Mouse (Mus musculus) bone marrow macrophage, adult 2 months (primary cell): ENCODE measurements around the gene Gna13. TPM values are rescaled to one million over a fixed set of nuclear protein-coding genes. Genes with fewer than 3 reads are reported as not detected.
A peak's percentile ranks its signal among the peaks of the same experiment; 100 is the strongest.

Experiments
- H3K27ac ChIP-seq: 2 replicates; pipeline ENCODE4 v1.5.1; 2012; ENCODE audit warnings: low read depth, low read length; ENCODE audit not compliant: insufficient read depth
- H3K4me1 ChIP-seq: 2 replicates; pipeline ENCODE4 v1.6.1; 2012; ENCODE audit warnings: low read length; ENCODE audit not compliant: control insufficient read depth, insufficient read depth
- H3K4me3 ChIP-seq: 2 replicates; pipeline ENCODE4 v1.5.1; 2012; ENCODE audit warnings: mild to moderate bottlenecking, low read length, moderate library complexity; ENCODE audit not compliant: insufficient read depth
- CTCF ChIP-seq: IDR thresholded peaks from 2 replicates; pipeline ENCODE4 v1.5.1; 2012; ENCODE audit warnings: low read depth, mild to moderate bottlenecking, low read length, moderate library complexity
- POLR2A ChIP-seq: IDR thresholded peaks from 2 replicates; pipeline ENCODE4 v1.6.1; 2012; ENCODE audit warnings: mild to moderate bottlenecking, low read depth, low read length, borderline replicate concordance
- polyA plus RNA-seq: library from polyadenylated mRNA; stranded (reverse); fragments of >200 nt; gene quantifications from 2 replicates; pipeline ENCODE4 v1.2.4, GENCODE M21; 2012; ENCODE audit not compliant: missing spikeins, insufficient read depth, insufficient read length

Gna13 gene
- polyA plus RNA-seq, 1 experiment = 84.9 TPM

DNA sequence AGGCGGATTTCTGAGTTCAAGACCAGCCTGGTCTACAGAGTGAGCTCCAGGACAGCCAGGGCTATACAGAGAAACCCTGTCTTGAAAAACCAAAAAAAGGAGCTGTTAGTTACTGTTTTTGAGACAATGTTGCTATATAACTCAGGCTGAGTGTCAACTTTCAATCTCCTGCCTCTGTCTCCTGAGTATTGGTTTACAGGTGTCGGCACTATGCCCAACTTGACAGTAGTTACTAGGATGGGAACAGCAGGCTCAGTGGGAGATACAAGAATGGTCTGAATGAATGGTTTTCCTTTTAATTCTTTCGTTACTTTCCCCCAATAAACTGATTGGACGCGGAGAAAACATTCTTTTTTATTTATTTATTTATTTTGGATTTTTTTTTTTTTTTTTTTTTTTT lies 64.7 kb downstream of the Gna13 start:
- H3K27ac ChIP-seq = no peak overlapping the region
- no peak overlapping the region for H3K4me3 ChIP-seq
- H3K4me1 ChIP-seq = peaks cover 18% of the 10 kb centered on the region
- no peak for TF ChIP-seq CTCF
- TF ChIP-seq POLR2A = no peak

DNA sequence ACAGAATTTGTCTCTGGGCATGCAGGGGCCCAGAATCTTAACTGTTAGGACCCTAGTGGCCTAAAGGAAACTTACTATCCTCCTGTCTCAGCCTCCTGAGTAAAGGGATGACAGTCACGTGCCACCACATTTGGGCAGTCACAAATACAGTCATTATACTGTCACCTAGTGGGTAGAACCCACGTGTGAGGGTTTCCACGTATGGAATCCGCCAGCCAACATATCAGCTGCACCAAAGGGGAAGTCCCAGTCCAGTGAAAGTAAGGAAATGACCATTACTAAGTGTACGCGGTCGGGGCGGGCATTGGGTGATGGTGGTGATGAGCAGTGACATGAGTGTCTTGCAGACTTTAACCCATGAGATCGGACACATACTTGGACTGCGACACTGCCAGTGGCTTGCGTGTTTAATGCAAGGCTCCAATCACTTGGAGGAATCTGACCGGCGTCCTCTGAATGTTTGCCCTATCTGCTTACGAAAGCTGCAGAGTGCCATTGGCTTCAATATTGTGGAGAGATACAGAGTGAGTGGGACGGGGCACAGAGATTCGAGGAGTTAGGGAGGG lies 71.7 kb downstream of the Gna13 start:
- no peak overlapping the region for H3K27ac ChIP-seq
- peaks cover 21% of the 10 kb centered on the region for H3K4me1 ChIP-seq
- no peak overlapping the region for H3K4me3 ChIP-seq
- no peak for TF ChIP-seq CTCF

DNA sequence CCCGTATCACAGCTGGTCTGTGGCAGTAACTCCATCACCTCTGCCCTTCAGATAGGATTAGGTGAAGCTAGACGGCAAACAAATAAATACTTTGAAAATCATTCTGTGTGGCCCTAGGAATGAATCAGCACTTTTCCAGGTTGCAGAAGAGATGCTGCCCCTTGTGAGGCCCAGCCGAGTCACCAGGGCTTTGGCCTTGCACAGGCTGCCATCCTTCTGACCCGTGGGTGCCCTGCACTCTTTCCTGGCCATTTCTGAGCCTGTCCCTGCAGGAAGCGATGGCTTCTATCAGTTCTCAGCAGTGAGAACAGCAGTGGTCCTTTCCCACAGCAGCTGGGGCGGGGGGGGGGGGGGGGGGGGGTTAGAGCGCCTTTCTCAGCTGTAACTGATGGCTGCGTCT lies 74.3 kb downstream of the Gna13 start:
- Histone ChIP-seq H3K27ac (no peak overlapping the region), H3K4me3 (no peak overlapping the region), H3K4me1 (peaks cover 25% of the 10 kb centered on the region)
- TF ChIP-seq POLR2A (no peak), CTCF (no peak)

DNA sequence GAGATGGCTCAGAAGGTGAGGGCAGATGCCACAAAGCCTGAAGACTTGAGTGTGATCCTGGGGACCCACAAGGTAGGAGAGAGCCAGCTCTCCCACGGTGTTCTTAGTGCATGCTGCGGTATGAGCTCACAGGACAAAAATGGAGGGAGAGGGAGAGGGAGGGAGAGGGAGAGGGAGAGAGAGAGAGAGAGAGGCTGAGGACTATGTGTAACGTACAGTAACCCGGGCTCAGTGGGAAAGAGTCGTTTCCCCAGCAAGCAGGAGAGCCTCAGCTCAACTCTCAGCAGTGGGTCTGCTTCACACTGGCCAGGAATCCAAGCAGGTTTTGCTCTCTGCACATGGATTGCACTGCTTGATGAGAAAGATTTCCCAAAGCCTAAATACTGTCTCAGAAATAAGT lies 76.6 kb downstream of the Gna13 start:
- no peak for TF ChIP-seq POLR2A
- no peak for TF ChIP-seq CTCF
- H3K4me1 ChIP-seq = peaks cover 12% of the 10 kb centered on the region
- no peak overlapping the region for H3K27ac ChIP-seq
- H3K4me3 ChIP-seq = no peak overlapping the region

DNA sequence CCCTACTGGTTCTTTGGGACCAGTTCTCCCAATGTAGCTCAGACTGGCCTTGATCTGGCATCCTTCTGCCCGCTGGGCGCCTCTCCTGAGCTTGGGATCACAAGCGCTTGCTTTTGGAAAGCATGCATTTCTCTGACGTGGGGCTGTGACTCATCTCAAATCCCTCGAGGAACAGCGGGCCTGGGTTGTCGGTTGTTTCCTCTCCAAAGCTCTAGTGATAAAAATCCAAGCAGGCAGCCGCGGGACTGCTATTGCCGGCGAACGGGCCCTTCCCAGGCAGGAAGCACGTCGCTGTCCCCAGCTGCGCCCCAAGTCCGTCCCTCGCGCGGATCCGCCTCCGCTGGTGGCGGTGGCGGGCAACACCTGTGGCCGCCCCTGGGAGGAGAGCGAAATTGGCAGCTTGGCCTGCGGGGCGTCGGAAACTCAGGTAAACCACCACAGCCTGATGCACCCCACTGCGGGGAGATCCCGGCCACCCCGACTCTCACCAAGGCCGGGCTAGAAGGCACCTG lies 77.3 kb downstream of the Gna13 start:
- Histone ChIP-seq H3K4me1 (peaks cover 6% of the 10 kb centered on the region), H3K4me3 (peak overlapping the region; percentile 77), H3K27ac (peak overlapping the region; percentile 17)
- TF ChIP-seq CTCF (no peak), POLR2A (no peak)

DNA sequence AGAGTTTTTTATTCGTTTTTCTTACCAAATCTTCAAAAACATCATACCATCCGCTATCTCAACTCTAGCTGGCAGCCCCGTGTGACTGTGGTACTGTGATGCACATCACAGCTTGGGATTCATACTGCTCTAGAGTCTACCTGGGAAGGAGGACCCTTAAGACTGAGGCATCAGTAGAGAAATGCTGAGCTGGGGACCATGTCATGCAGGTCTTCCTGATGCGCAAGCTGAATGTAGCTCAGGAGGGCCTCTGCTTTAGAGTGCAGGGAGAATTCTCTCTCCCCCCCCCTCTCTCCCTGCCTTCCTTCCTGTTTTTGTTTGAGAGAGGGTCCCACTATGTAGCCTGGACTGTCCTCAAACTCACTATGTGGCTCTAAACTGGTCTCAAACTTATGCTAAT lies 78.0 kb downstream of the Gna13 start:
- peak overlapping the region; percentile 77 for H3K4me3 ChIP-seq
- no peak overlapping the region for H3K27ac ChIP-seq
- H3K4me1 ChIP-seq = peaks cover 4% of the 10 kb centered on the region; the same call in 1 of the 2 replicates
- TF ChIP-seq CTCF = no peak
- no peak for TF ChIP-seq POLR2A

DNA sequence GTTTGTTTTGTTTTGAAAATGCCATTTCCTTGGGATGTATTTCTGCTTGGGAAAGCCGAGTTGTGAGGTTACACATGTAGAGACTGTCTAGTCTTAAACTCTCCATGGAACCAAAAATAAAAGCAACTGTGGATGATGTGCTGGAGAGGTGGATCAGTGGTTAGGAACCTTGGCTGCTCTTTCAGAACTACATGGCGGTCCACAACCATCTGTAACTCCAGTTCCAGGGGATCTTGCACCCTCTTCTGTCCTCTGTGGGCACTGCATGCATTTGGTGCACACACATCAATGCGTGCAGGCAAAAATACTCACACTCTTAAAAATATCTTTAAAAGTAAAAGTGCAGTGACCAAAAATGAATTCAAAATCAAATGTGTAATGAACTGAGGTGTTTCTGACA lies 78.5 kb downstream of the Gna13 start:
- H3K27ac ChIP-seq = no peak overlapping the region
- peaks cover 4% of the 10 kb centered on the region; the same call in 1 of the 2 replicates for H3K4me1 ChIP-seq
- TF ChIP-seq CTCF (peak; percentile 45), POLR2A (no peak)
- H3K4me3 ChIP-seq = no peak overlapping the region

DNA sequence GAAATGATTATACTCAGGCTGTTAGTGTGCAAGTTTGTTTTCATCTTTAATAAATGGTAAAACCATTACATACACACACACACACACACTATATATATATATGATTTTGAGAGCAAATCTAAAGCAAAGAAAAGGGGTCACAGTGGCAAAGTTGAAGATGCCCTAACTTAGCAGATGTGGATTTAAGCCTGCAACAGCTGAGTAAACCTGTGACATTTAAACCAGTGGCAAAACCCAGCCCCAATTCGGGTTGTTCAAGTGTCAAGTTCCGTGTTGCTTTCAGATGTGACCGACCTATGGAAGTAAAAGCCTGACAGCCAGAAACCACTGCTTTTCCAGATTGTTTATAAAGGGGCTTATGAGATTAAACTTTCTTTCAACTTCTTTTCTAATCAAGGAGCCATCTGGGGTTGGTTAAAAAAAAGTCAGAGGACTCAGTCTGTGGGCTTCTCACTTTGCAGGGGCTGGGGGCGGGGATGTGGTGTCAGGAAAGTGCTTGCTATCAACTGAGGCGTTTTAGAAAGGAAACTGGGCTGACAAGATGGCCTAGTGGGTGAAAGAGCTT lies 79.6 kb downstream of the Gna13 start:
- TF ChIP-seq CTCF = no peak
- no peak for TF ChIP-seq POLR2A
- Histone ChIP-seq H3K27ac (no peak overlapping the region), H3K4me3 (no peak overlapping the region), H3K4me1 (peaks cover 4% of the 10 kb centered on the region; the same call in 1 of the 2 replicates)

DNA sequence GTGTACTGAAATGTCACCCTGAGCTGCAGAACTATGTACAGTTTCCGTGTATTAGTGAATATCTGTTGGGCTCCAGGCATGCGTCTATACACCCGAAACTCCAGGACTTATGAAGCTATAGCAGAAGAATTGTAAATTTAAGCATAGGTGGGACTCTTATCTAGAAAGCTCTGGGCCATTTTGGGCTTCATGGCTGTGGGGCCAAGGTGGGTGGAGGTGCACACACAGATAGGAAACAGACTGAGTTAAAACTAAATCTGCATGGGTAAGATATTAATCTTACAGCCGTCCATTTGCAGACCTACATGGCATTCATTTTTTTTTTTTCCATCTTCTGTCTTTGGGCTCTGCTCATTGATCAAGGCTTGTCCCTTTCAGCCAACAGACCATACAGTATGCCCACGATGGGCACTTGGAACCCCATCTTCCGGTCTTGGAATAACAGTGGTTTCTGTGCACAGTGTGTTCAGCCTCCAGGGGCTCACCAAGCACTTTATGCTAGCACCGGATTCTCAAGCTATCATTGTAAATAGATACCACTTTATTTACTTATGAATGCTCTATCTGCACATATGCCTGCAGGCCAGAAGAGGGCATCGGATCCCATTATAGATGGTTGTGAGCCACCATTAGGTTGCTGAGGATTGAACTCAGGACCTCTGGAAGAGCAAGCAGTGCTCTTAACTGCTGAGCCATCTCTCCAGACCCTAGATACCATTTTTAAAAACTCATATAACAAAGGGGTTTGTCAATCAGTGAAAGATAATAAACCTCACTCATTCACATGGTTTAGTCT lies 81.0 kb downstream of the Gna13 start:
- Histone ChIP-seq H3K4me1 (peaks cover 4% of the 10 kb centered on the region; the same call in 1 of the 2 replicates), H3K4me3 (no peak overlapping the region), H3K27ac (no peak overlapping the region)
- TF ChIP-seq POLR2A (no peak), CTCF (no peak)

DNA sequence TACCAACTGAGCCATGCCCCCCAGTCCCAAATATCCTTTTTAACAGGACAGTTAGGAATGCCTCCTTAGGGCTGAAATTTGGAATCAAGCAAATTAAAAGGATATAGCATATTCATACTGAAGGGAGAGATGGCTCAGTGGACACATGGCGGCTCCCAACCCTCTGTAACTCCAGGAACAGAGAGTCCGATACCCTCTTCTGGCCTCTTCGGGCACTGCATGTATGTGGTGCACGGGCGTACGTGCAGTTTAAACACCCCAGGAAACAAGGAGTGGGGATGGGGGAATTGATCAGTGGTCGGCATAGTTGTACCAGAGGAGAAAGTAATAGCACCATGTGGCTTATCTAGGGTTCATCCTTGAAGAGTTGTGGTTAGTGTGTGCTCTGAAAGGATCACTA lies 82.0 kb downstream of the Gna13 start:
- TF ChIP-seq CTCF (no peak), POLR2A (no peak)
- Histone ChIP-seq H3K27ac (no peak overlapping the region), H3K4me1 (peaks cover 4% of the 10 kb centered on the region; the same call in 1 of the 2 replicates), H3K4me3 (no peak overlapping the region)
